In genomic region chr19:21674354-21675096, GRCm38 (mm10) we compare ENCODE assay signal across 30 mouse cellular contexts. TPM values are rescaled to one million over a fixed set of nuclear protein-coding genes. Genes with fewer than 3 reads are reported as not detected.
DNase-seq lines count a peak whose midpoint lies in the region; ATAC-seq and TF ChIP-seq lines count a peak whose summit lies in the region.
"Had no signal": no experiment of that assay in that cellular context is flagged by ENCODE, and none has a peak within 500 bp of the region (broad histone marks: within the 10 kb centered on the region; RNA-seq: fewer than 3 reads in every experiment).

No protein-coding gene starts in this region.

- no peak overlapping the region for H3K4me2 ChIP-seq in midbrain, embryonic 14.5 days (ENCODE audit: low read length)
- H3K4me2 ChIP-seq: embryonic facial prominence, embryonic 13.5 days; forebrain, embryonic 13.5 days; heart, embryonic 13.5 days; hindbrain, embryonic 14.5 days had no signal

- peak overlapping the region; percentile 35 for H3K9ac ChIP-seq in ES-Bruce4 (ENCODE audit: low read depth, poor library complexity, severe bottlenecking)
- no peak overlapping the region for H3K9ac ChIP-seq in midbrain, embryonic 14.5 days (replicated peaks; ENCODE audit: low read length)
- H3K9ac ChIP-seq: embryonic facial prominence, embryonic 13.5 days; forebrain, embryonic 13.5 days; heart, embryonic 13.5 days; hindbrain, embryonic 14.5 days had no signal

- peak; percentile 85 for DNase-seq in R1 (ENCODE audit: low read depth, low spot score)
- no peak for DNase-seq in ovary, postnatal 14 days (ENCODE audit: low spot score)
- no peak for DNase-seq in midbrain, embryonic 14.5 days
- DNase-seq in layer of hippocampus, postnatal 25 days (ENCODE audit: extremely low spot score in 1 of 2, low spot score in 1 of 2) = no peak
- DNase-seq: adrenal gland, adult 2 months; adrenal gland, postnatal 14 days; cerebellum, adult 11 months; cerebellum, adult 2 months; cerebellum, postnatal 10 days; cerebellum, postnatal 36 days; embryo, embryonic 11 days; gastrocnemius, postnatal 10 days; gastrocnemius, postnatal 36 days; heart, adult 18-20 months; heart, postnatal 14 days; heart, postnatal 4 days had no signal

- no peak for TF ChIP-seq POLR2A in ES-Bruce4 (IDR thresholded peaks at IDR 0.05; ENCODE audit: insufficient read depth, low read length)

- TF ChIP-seq EP300 in ES-Bruce4 (IDR thresholded peaks at IDR 0.05; ENCODE audit: insufficient read depth, low read depth, low read length) = no peak

- peak overlapping the region; percentile 85 for H3K4me3 ChIP-seq in E14TG2a.4 (replicated peaks; ENCODE audit: low read length)
- peak overlapping the region; percentile 85 for H3K4me3 ChIP-seq in ES-Bruce4 (ENCODE audit: low read depth, low read length)
- H3K4me3 ChIP-seq in midbrain, embryonic 14.5 days (replicated peaks; ENCODE audit: low read depth, low read length) = no peak overlapping the region
- H3K4me3 ChIP-seq: embryonic facial prominence, embryonic 10.5 days; embryonic facial prominence, embryonic 13.5 days; erythroblast, embryonic 14.5 days; forebrain, embryonic 13.5 days; heart, embryonic 10.5 days; heart, embryonic 13.5 days had no signal

- H3K4me1 ChIP-seq in E14TG2a.4 (replicated peaks; ENCODE audit: low read depth, low read length) (peaks cover 44% of the 10 kb centered on the region), ES-Bruce4 (ENCODE audit: control insufficient read depth, insufficient read depth, low read length) (no peaks in the 10 kb centered on the region)
- H3K4me1 ChIP-seq in midbrain, embryonic 14.5 days (ENCODE audit: control insufficient read depth, insufficient read depth, low read length) = no peaks in the 10 kb centered on the region
- H3K4me1 ChIP-seq: embryonic facial prominence, embryonic 10.5 days; embryonic facial prominence, embryonic 13.5 days; forebrain, embryonic 13.5 days; heart, embryonic 10.5 days had no signal

- H3K9me3 ChIP-seq in E14TG2a.4 (ENCODE audit: low read length) (no peaks in the 10 kb centered on the region), ES-Bruce4 (replicated peaks; ENCODE audit: control insufficient read depth, insufficient read depth, low read length, poor library complexity, severe bottlenecking) (no peaks in the 10 kb centered on the region)
- no peaks in the 10 kb centered on the region for H3K9me3 ChIP-seq in midbrain, embryonic 14.5 days (ENCODE audit: control insufficient read depth, low read length)
- H3K9me3 ChIP-seq: heart, embryonic 10.5 days; heart, embryonic 13.5 days had no signal

- no peak for TF ChIP-seq CTCF in E14TG2a.4 (conservative IDR thresholded peaks at IDR 0.05; ENCODE audit: low read length)
- TF ChIP-seq CTCF in ES-Bruce4 (IDR thresholded peaks at IDR 0.05; ENCODE audit: low read depth, low read length) = no peak

- H3K27me3 ChIP-seq in E14TG2a.4 (ENCODE audit: insufficient read depth, low read length) = no peaks in the 10 kb centered on the region
- no peaks in the 10 kb centered on the region for H3K27me3 ChIP-seq in ES-Bruce4 (ENCODE audit: control insufficient read depth, insufficient read depth, low read length, poor library complexity, severe bottlenecking)
- H3K27me3 ChIP-seq in midbrain, embryonic 14.5 days (ENCODE audit: control insufficient read depth, insufficient read depth, low read length) = no peaks in the 10 kb centered on the region
- H3K27me3 ChIP-seq: embryonic facial prominence, embryonic 13.5 days; forebrain, embryonic 13.5 days; heart, embryonic 13.5 days had no signal

- WGBS in midbrain, embryonic 14.5 days = 98% methylated on average over 17 of the region's 17 CpGs

- ATAC-seq in midbrain, embryonic 14.5 days (ENCODE audit: low FRiP score, low TSS enrichment) = no peak
- ATAC-seq: CD4-positive, CD25-positive, alpha-beta regulatory T cell, adult 4 months; forebrain, embryonic 13.5 days; forebrain, embryonic 16.5 days; hindbrain, postnatal 0 days; inflammation-experienced regulatory T-cells, adult 6 months; intestine, embryonic 16.5 days had no signal

- H3K36me3 ChIP-seq in E14TG2a.4 (ENCODE audit: insufficient read depth, low read length) (peaks cover 35% of the 10 kb centered on the region), ES-Bruce4 (ENCODE audit: control insufficient read depth, insufficient read depth, low read length, poor library complexity, severe bottlenecking) (peaks cover 5% of the 10 kb centered on the region; the same call in 1 of the 2 replicates)
- peaks cover 9% of the 10 kb centered on the region for H3K36me3 ChIP-seq in midbrain, embryonic 14.5 days (ENCODE audit: control insufficient read depth, insufficient read depth, low read length)

- H3K27ac ChIP-seq in ES-Bruce4 (ENCODE audit: insufficient read depth, low read length) = no peak overlapping the region
- no peak overlapping the region for H3K27ac ChIP-seq in midbrain, embryonic 14.5 days (replicated peaks; ENCODE audit: low read depth, low read length)
- H3K27ac ChIP-seq: embryonic facial prominence, embryonic 10.5 days; embryonic facial prominence, embryonic 13.5 days; forebrain, embryonic 13.5 days; heart, embryonic 10.5 days; heart, embryonic 13.5 days; hindbrain, embryonic 14.5 days; hindbrain, postnatal 0 days had no signal

RNA-seq across cellular contexts. Expression of gene Abhd17b, which starts 21.5 kb away (rescaled TPM):
- 36.6 and 36.7 TPM in 2 replicates for polyA plus RNA-seq in ES-Bruce4 (2011; ENCODE audit: insufficient read depth, insufficient read length, low read depth, missing spikeins)
- polyA plus RNA-seq in midbrain, embryonic 14.5 days (2014; fragmentation: Nextera tagmentation; extraction: Ambion mirVana) = 45.9 and 54.3 TPM in 2 replicates
- total RNA-seq in layer of hippocampus, postnatal 25 days (2021) = 10 to 100 TPM; 53.3 to 56.3 TPM

RNA-seq across cellular contexts. Expression of gene 1110059E24Rik, which starts 21.7 kb away (rescaled TPM):
- polyA plus RNA-seq in ES-Bruce4 (2011; ENCODE audit: insufficient read depth, insufficient read length, low read depth, missing spikeins) = 46.7 and 51.2 TPM in 2 replicates
- 62.3 and 65.8 TPM in 2 replicates for polyA plus RNA-seq in midbrain, embryonic 14.5 days (2014; fragmentation: Nextera tagmentation; extraction: Ambion mirVana)
- total RNA-seq in layer of hippocampus, postnatal 25 days (2021) = 10 to 100 TPM; 24.8 to 25.5 TPM
